21 mouse cellular contexts compared by ENCODE assay signal in genomic region chr13:45620687-45621086, GRCm38 (mm10).
DNase-seq lines count a peak whose midpoint lies in the region; ATAC-seq and TF ChIP-seq lines count a peak whose summit lies in the region.
"Had no signal": no experiment of that assay in that cellular context is flagged by ENCODE, and none has a peak within 500 bp of the region (broad histone marks: within the 10 kb centered on the region; RNA-seq: fewer than 3 reads in every experiment).

No protein-coding gene starts in this region.

- H3K4me3 ChIP-seq in forebrain, embryonic 12.5 days (replicated peaks), result no peak overlapping the region
- H3K4me3 ChIP-seq in forebrain, embryonic 11.5 days (ENCODE audit: low read depth, low read length), result no peak overlapping the region
- H3K4me3 ChIP-seq in hindbrain, embryonic 16.5 days (ENCODE audit: low read length), result no peak overlapping the region
- H3K4me3 ChIP-seq in hindbrain, embryonic 14.5 days (replicated peaks; ENCODE audit: low read length), result no peak overlapping the region
- no peak overlapping the region for H3K4me3 ChIP-seq in forebrain, embryonic 14.5 days (ENCODE audit: low read depth, low read length)
- no peak overlapping the region for H3K4me3 ChIP-seq in stomach, embryonic 15.5 days (replicated peaks)
- H3K4me3 ChIP-seq in gastrocnemius, adult 2 months, result no peak overlapping the region
- H3K4me3 ChIP-seq: embryonic facial prominence, embryonic 15.5 days; erythroblast, embryonic 14.5 days had no signal

- no peak for DNase-seq in forebrain, embryonic 11.5 days (ENCODE audit: low spot score)
- no peak for DNase-seq in hindbrain, embryonic 14.5 days (ENCODE audit: low spot score)
- no peak for DNase-seq in forebrain, embryonic 14.5 days (ENCODE audit: low spot score)
- DNase-seq in cerebellum, adult 11 months, result no peak
- DNase-seq in gastrocnemius, adult 2 months, result no peak
- DNase-seq: adrenal gland, adult 8-10 months; adrenal gland, postnatal 36 days; B cell, adult 2 months; cerebellum, adult 8-10 months; cerebellum, postnatal 14 days; embryo, embryonic 11 days; gastrocnemius, postnatal 36 days; heart, adult 18-20 months had no signal

- no peak overlapping the region for H3K9ac ChIP-seq in forebrain, embryonic 12.5 days
- no peak overlapping the region for H3K9ac ChIP-seq in forebrain, embryonic 11.5 days (ENCODE audit: low read length)
- H3K9ac ChIP-seq in hindbrain, embryonic 16.5 days (ENCODE audit: low read depth, low read length), result no peak overlapping the region
- H3K9ac ChIP-seq in hindbrain, embryonic 14.5 days, result no peak overlapping the region
- no peak overlapping the region for H3K9ac ChIP-seq in forebrain, embryonic 14.5 days (ENCODE audit: low read length)
- H3K9ac ChIP-seq in stomach, embryonic 15.5 days, result no peak overlapping the region
- H3K9ac ChIP-seq: embryonic facial prominence, embryonic 15.5 days had no signal

- H3K27me3 ChIP-seq in forebrain, embryonic 12.5 days, result no peaks in the 10 kb centered on the region
- no peaks in the 10 kb centered on the region for H3K27me3 ChIP-seq in forebrain, embryonic 11.5 days (ENCODE audit: control insufficient read depth, insufficient read depth, low read length)
- H3K27me3 ChIP-seq in hindbrain, embryonic 16.5 days (replicated peaks; ENCODE audit: control insufficient read depth, insufficient read depth, low read length), result no peaks in the 10 kb centered on the region
- H3K27me3 ChIP-seq in hindbrain, embryonic 14.5 days (ENCODE audit: control insufficient read depth, insufficient read depth, low read length), result no peaks in the 10 kb centered on the region
- no peaks in the 10 kb centered on the region for H3K27me3 ChIP-seq in forebrain, embryonic 14.5 days (replicated peaks; ENCODE audit: control insufficient read depth, insufficient read depth, low read length)
- H3K27me3 ChIP-seq in stomach, embryonic 15.5 days (replicated peaks), result no peaks in the 10 kb centered on the region
- H3K27me3 ChIP-seq: embryonic facial prominence, embryonic 15.5 days had no signal

- H3K4me1 ChIP-seq in forebrain, embryonic 12.5 days, result peaks cover 11% of the 10 kb centered on the region
- no peaks in the 10 kb centered on the region for H3K4me1 ChIP-seq in forebrain, embryonic 11.5 days (replicated peaks; ENCODE audit: control insufficient read depth, insufficient read depth, low read length)
- no peaks in the 10 kb centered on the region for H3K4me1 ChIP-seq in hindbrain, embryonic 16.5 days (ENCODE audit: control insufficient read depth, insufficient read depth, low read depth, low read length)
- H3K4me1 ChIP-seq in hindbrain, embryonic 14.5 days (replicated peaks; ENCODE audit: control insufficient read depth, insufficient read depth, low read length), result no peaks in the 10 kb centered on the region
- H3K4me1 ChIP-seq in forebrain, embryonic 14.5 days (ENCODE audit: control insufficient read depth, insufficient read depth, low read length), result peaks cover 6% of the 10 kb centered on the region; the same call in 1 of the 2 replicates
- H3K4me1 ChIP-seq in stomach, embryonic 15.5 days, result no peaks in the 10 kb centered on the region
- H3K4me1 ChIP-seq: embryonic facial prominence, embryonic 15.5 days had no signal

- 72% methylated on average over 12 of the region's 12 CpGs for WGBS in forebrain, embryonic 12.5 days
- WGBS in forebrain, embryonic 11.5 days, result 83% methylated on average over 12 of the region's 12 CpGs
- 77% methylated on average over 12 of the region's 12 CpGs for WGBS in hindbrain, embryonic 16.5 days
- 80% methylated on average over 12 of the region's 12 CpGs for WGBS in hindbrain, embryonic 14.5 days
- 76% methylated on average over 12 of the region's 12 CpGs for WGBS in forebrain, embryonic 14.5 days
- 64% methylated on average over 12 of the region's 12 CpGs for WGBS in stomach, embryonic 15.5 days

- H3K4me2 ChIP-seq in forebrain, embryonic 12.5 days, result 0 out of 2 replicates have a peak overlapping the region, but pooled peaks have one; percentile 3
- H3K4me2 ChIP-seq in forebrain, embryonic 11.5 days (ENCODE audit: low read depth, low read length, severe bottlenecking), result no peak overlapping the region
- no peak overlapping the region for H3K4me2 ChIP-seq in hindbrain, embryonic 16.5 days (ENCODE audit: low read length)
- no peak overlapping the region for H3K4me2 ChIP-seq in hindbrain, embryonic 14.5 days (replicated peaks)
- no peak overlapping the region for H3K4me2 ChIP-seq in forebrain, embryonic 14.5 days (ENCODE audit: low read length)
- no peak overlapping the region for H3K4me2 ChIP-seq in stomach, embryonic 15.5 days
- H3K4me2 ChIP-seq: embryonic facial prominence, embryonic 15.5 days; heart, embryonic 11.5 days had no signal

- intact Hi-C loops in gastrocnemius, adult 2 months (cut with DNase I), result no loop called here

- no peaks in the 10 kb centered on the region for H3K36me3 ChIP-seq in forebrain, embryonic 12.5 days (replicated peaks)
- H3K36me3 ChIP-seq in forebrain, embryonic 11.5 days (ENCODE audit: control insufficient read depth, insufficient read depth, low read length), result no peaks in the 10 kb centered on the region
- no peaks in the 10 kb centered on the region for H3K36me3 ChIP-seq in hindbrain, embryonic 16.5 days (ENCODE audit: control insufficient read depth, insufficient read depth, low read length)
- no peaks in the 10 kb centered on the region for H3K36me3 ChIP-seq in hindbrain, embryonic 14.5 days (replicated peaks; ENCODE audit: control insufficient read depth, insufficient read depth)
- H3K36me3 ChIP-seq in forebrain, embryonic 14.5 days (ENCODE audit: control insufficient read depth, insufficient read depth, low read length), result no peaks in the 10 kb centered on the region
- H3K36me3 ChIP-seq in stomach, embryonic 15.5 days, result no peaks in the 10 kb centered on the region
- H3K36me3 ChIP-seq: embryonic facial prominence, embryonic 15.5 days had no signal

- H3K9me3 ChIP-seq in forebrain, embryonic 12.5 days, result no peaks in the 10 kb centered on the region
- H3K9me3 ChIP-seq in forebrain, embryonic 11.5 days (ENCODE audit: control insufficient read depth, low read length), result no peaks in the 10 kb centered on the region
- H3K9me3 ChIP-seq in hindbrain, embryonic 16.5 days (ENCODE audit: control insufficient read depth, low read length), result no peaks in the 10 kb centered on the region
- H3K9me3 ChIP-seq in hindbrain, embryonic 14.5 days (ENCODE audit: control insufficient read depth, low read length), result no peaks in the 10 kb centered on the region
- 0 out of 2 replicates have a peak, but pooled peaks cover 3% of the 10 kb centered on the region for H3K9me3 ChIP-seq in forebrain, embryonic 14.5 days (replicated peaks; ENCODE audit: control insufficient read depth, low read length)
- no peaks in the 10 kb centered on the region for H3K9me3 ChIP-seq in stomach, embryonic 15.5 days
- H3K9me3 ChIP-seq: embryonic facial prominence, embryonic 15.5 days had no signal

- ATAC-seq in forebrain, embryonic 12.5 days (ENCODE audit: low FRiP score), result 0 out of 2 replicates have a peak, but pooled peaks have one; percentile 11
- ATAC-seq in forebrain, embryonic 11.5 days (replicated peaks; ENCODE audit: low FRiP score), result no peak
- ATAC-seq in hindbrain, embryonic 16.5 days, result peak; percentile 30; the same call in 1 of the 2 replicates
- ATAC-seq in hindbrain, embryonic 14.5 days (ENCODE audit: low FRiP score), result no peak
- ATAC-seq in forebrain, embryonic 14.5 days, result 0 out of 2 replicates have a peak, but pooled peaks have one; percentile 5
- peak; percentile 73; the same call in 1 of the 2 replicates for ATAC-seq in stomach, embryonic 15.5 days (ENCODE audit: insufficient read depth, low FRiP score, low read depth)
- ATAC-seq: CD4-positive, CD25-positive, alpha-beta regulatory T cell, adult 4 months; intestine, embryonic 16.5 days had no signal

- H3K27ac ChIP-seq in forebrain, embryonic 12.5 days, result peak overlapping the region; percentile 63; the same call in 1 of the 2 replicates
- no peak overlapping the region for H3K27ac ChIP-seq in forebrain, embryonic 11.5 days (ENCODE audit: low read depth, low read length)
- H3K27ac ChIP-seq in hindbrain, embryonic 16.5 days (ENCODE audit: low read depth, low read length), result no peak overlapping the region
- no peak overlapping the region for H3K27ac ChIP-seq in hindbrain, embryonic 14.5 days
- peak overlapping the region; percentile 35; the same call in 1 of the 2 replicates for H3K27ac ChIP-seq in forebrain, embryonic 14.5 days (ENCODE audit: low read depth, low read length)
- H3K27ac ChIP-seq in stomach, embryonic 15.5 days, result no peak overlapping the region
- H3K27ac ChIP-seq in gastrocnemius, adult 2 months, result no peak overlapping the region
- H3K27ac ChIP-seq: embryonic facial prominence, embryonic 15.5 days had no signal

- TF ChIP-seq CTCF in gastrocnemius, adult 2 months (IDR thresholded peaks at IDR 0.05), result no peak

Comparison
In these comparisons a context has a peak if more than half of its experiments do, and no peak if none do; other contexts are left out.
1. ATAC-seq: peak in forebrain, embryonic 12.5 days (single experiment), hindbrain, embryonic 16.5 days (single experiment), forebrain, embryonic 14.5 days (single experiment) and stomach, embryonic 15.5 days (single experiment); none in forebrain, embryonic 11.5 days (single experiment) and hindbrain, embryonic 14.5 days (single experiment).
2. H3K27ac ChIP-seq: peak in forebrain, embryonic 12.5 days (single experiment) and forebrain, embryonic 14.5 days (single experiment); none in forebrain, embryonic 11.5 days (single experiment), hindbrain, embryonic 16.5 days (single experiment), hindbrain, embryonic 14.5 days (single experiment), stomach, embryonic 15.5 days (single experiment) and gastrocnemius, adult 2 months (single experiment).